Mouse (Mus musculus) intestine, embryonic 16.5 days (tissue): ENCODE data around the gene Casp7. TPM values are rescaled to one million over a fixed set of nuclear protein-coding genes. Genes with fewer than 3 reads are reported as not detected.
A peak's percentile ranks its signal among the peaks of the same experiment; 100 is the strongest.

ENCODE experiments used
- ATAC-seq: fragments of 200-750 bp; cut with Nextera tagmentation; 2 replicates; pipeline ENCODE4 v1.8.0; 2017; ENCODE audit warnings: moderate TSS enrichment, moderate library complexity
- H3K27ac ChIP-seq: fragments of 300-500 bp; sonication (generic); 2 replicates; pipeline ENCODE4 v1.5.1; 2014; ENCODE audit warnings: mild to moderate bottlenecking, low read length
- H3K27me3 ChIP-seq: fragments of 300-500 bp; sonication (generic); replicated peaks from 2 replicates; pipeline ENCODE4 v1.6.1; 2014; ENCODE audit warnings: low read length, control low read depth, mixed read lengths; ENCODE audit not compliant: control insufficient read depth, insufficient read depth
- H3K36me3 ChIP-seq: fragments of 300-500 bp; sonication (generic); 2 replicates; pipeline ENCODE4 v1.6.1; 2014; ENCODE audit warnings: low read length, control low read depth; ENCODE audit not compliant: control insufficient read depth, insufficient read depth
- H3K4me1 ChIP-seq: fragments of 300-500 bp; sonication (generic); 2 replicates; pipeline ENCODE4 v1.6.1; 2014; ENCODE audit warnings: low read length, control low read depth, mixed read lengths; ENCODE audit not compliant: control insufficient read depth, insufficient read depth
- H3K4me2 ChIP-seq: fragments of 300-500 bp; sonication (generic); 2 replicates; pipeline ENCODE4 v1.6.1; 2014; ENCODE audit warnings: low read depth, low read length, control low read depth
- H3K4me3 ChIP-seq: fragments of 300-500 bp; sonication (generic); 2 replicates; pipeline ENCODE4 v1.5.1; 2014; ENCODE audit warnings: mild to moderate bottlenecking, low read length
- H3K9ac ChIP-seq: fragments of 300-500 bp; sonication (generic); 2 replicates; pipeline ENCODE4 v1.6.1; 2014; ENCODE audit warnings: low read depth, low read length
- H3K9me3 ChIP-seq: fragments of 300-500 bp; sonication (generic); 2 replicates; pipeline ENCODE4 v1.6.1; 2016; ENCODE audit warnings: low read length, control low read depth; ENCODE audit not compliant: control insufficient read depth
- WGBS: fragments of 180-500 bp; shearing (Covaris S2); extraction: QIAGEN DNeasy Blood & Tissue Kit; methylation state at CpG from one replicate; pipeline ENCODE4 v1.1.7; 2014; 5-methylcytosine and 5-hydroxymethylcytosine counted together
- polyA plus RNA-seq: library from polyadenylated mRNA; unstranded; fragments of >200 nt; fragmentation: Nextera tagmentation; extraction: Ambion mirVana; gene quantifications from 2 replicates; pipeline ENCODE4 v1.2.1, GENCODE M21; 2015

Casp7 gene
- polyA plus RNA-seq, 1 experiment from 2014 or later: 41.0 TPM

DNA sequence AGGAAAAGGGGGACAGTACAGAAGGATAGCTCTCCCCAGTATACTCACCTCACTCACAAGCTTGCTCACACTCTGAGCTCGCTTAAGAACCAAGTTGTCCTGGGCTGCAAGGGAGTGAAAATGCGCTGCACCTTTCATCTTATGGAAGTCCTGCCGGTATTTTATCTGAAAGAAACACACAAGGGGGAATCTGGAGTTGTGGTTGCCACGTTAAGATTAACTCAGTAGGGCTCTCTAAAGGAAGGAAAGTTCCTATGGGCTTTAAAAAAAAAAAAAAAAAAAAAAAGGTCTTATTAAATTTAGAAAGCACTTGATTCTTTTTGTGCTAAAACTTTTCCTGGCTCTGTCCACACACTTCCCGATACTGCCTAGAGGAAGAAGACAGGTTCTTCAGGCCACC is 18.9 kb upstream of the Casp7 start:
- Histone ChIP-seq H3K4me1 (no peaks in the 10 kb centered on the region), H3K27me3 (no peaks in the 10 kb centered on the region), H3K36me3 (no peaks in the 10 kb centered on the region), H3K4me3 (no peak overlapping the region), H3K27ac (no peak overlapping the region), H3K9me3 (no peaks in the 10 kb centered on the region), H3K4me2 (no peak overlapping the region), H3K9ac (no peak overlapping the region)
- WGBS: 83% methylated on average over 5 of the region's 5 CpGs
- ATAC-seq: no peak

DNA sequence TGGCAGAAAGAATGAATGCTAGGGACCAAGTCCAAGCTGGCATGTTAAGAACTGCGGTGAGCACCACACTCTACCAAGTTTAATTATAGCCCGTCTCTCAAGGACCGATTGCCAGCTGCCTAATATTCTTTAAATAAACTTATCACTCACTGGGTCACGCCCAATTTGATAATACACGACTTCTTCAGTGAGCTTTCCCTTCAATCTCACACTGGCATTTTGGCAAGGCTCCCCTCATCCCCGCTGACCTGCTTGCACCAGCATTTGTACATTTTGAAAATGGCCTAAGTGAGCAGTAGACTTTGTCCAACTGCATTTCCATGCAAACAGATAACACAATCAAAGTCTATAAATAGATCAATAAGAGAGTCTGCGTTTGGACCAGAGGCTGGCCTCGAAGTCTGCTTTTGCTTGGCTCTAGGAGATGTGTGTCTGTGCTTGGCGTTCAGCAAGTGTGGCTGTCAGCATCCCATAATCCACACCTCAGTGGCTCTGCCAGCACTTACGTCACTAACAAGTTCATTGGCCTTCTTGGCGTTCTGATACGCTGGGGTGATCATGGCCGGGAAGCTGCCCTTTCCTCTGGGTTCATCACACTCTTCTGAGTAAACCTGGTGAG is 18.3 kb upstream of the Casp7 start:
- Histone ChIP-seq H3K4me3 (no peak overlapping the region), H3K4me2 (no peak overlapping the region), H3K27ac (no peak overlapping the region), H3K9me3 (no peaks in the 10 kb centered on the region), H3K9ac (no peak overlapping the region), H3K4me1 (no peaks in the 10 kb centered on the region), H3K27me3 (no peaks in the 10 kb centered on the region), H3K36me3 (no peaks in the 10 kb centered on the region)
- ATAC-seq: no peak
- WGBS: 70% methylated on average over 13 of the region's 13 CpGs

DNA sequence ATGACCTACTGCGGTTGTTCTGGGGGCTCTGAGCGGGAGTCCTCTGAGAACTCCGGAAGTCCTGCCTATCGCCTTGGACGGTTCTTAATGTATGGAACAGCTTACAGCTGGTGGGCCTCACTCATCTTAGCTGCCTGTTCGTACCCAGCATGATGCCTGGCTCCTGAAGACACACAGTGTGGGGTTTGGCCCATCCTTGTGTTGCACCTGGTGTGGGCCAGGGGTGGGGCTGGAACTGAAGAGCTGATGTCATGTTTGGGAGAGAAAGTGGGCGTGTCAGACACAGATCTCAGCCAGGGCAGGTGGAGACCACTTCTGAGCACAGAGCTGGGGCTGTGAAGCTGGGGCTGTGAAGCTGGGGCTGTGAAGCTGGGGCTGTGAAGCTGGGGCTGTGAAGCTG is 16.6 kb upstream of the Casp7 start:
- Histone ChIP-seq H3K27me3 (no peaks in the 10 kb centered on the region), H3K27ac (no peak overlapping the region), H3K4me3 (no peak overlapping the region), H3K4me2 (no peak overlapping the region), H3K4me1 (no peaks in the 10 kb centered on the region), H3K9ac (no peak overlapping the region), H3K36me3 (no peaks in the 10 kb centered on the region), H3K9me3 (no peaks in the 10 kb centered on the region)
- WGBS: 82% methylated on average over 7 of the region's 7 CpGs
- ATAC-seq: no peak

DNA sequence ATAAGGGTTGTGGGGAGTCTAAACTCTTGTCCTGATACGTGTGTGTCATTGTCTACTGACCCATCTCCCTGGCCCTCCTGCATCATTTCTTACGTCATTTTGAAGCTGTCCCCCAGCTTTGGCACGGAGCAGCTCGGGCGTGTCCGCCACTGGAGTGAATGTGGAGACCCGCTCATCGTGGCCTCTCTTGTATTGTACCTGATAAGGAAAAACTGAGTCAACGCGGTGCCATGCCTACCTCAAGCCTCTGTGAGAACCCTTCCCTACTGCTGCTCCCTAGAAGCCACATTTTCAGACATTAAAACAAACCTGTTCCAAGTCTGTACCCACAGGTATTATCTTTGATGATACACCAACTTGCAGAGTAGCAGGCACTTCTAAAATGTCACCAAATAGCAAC is 15.5 kb upstream of the Casp7 start:
- Histone ChIP-seq H3K9ac (no peak overlapping the region), H3K4me3 (no peak overlapping the region), H3K4me1 (no peaks in the 10 kb centered on the region), H3K9me3 (no peaks in the 10 kb centered on the region), H3K4me2 (no peak overlapping the region), H3K27ac (no peak overlapping the region), H3K36me3 (no peaks in the 10 kb centered on the region), H3K27me3 (no peaks in the 10 kb centered on the region)
- ATAC-seq: no peak
- 83% methylated on average over 10 of the region's 10 CpGs for WGBS

DNA sequence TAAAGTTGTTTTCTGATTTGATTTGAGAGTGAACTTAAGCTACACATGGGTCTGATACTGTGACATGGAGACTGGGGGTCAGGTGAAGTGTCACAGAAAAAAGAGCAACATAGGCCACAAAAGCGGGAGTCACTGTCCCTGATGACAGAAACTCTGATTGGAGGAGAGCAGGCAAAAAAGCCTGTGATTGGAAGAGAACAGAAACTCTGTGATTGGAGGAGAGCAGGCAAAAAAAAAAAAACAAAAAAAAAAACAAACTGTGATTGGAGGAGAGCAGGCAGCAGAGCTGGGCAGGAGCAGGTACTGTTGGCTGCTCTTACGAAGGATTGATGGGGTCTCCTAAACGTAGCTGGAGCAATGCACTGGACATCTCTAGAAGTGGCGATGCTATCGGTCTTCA is 11.4 kb upstream of the Casp7 start:
- H3K27me3 ChIP-seq: no peaks in the 10 kb centered on the region
- no peaks in the 10 kb centered on the region for H3K9me3 ChIP-seq
- H3K36me3 ChIP-seq: no peaks in the 10 kb centered on the region
- no peak for ATAC-seq
- peaks cover 2% of the 10 kb centered on the region; the same call in 1 of the 2 replicates for H3K4me1 ChIP-seq
- H3K9ac ChIP-seq: no peak overlapping the region
- H3K4me3 ChIP-seq: no peak overlapping the region
- no peak overlapping the region for H3K27ac ChIP-seq
- WGBS: 92% methylated on average over 5 of the region's 5 CpGs
- no peak overlapping the region for H3K4me2 ChIP-seq

DNA sequence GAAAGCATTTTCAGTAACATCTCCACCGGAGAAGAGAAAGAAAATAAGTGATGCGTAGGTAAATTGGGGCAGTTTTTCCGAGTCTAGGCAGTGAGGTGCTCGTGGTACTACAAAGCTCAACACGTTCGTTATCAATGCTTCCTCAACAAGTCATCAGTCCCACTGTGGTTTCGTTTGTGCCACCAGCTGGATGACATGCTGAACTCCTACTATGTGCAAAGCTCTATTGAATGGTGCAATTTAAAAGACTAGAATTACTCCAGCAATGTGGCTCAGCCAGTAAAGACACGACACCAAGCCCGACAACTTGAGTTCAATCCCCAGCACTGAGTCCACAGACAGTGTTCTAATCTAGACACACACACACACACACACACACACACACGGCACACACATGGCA is 10.8 kb upstream of the Casp7 start:
- Histone ChIP-seq H3K9me3 (no peaks in the 10 kb centered on the region), H3K9ac (no peak overlapping the region), H3K27ac (no peak overlapping the region), H3K36me3 (no peaks in the 10 kb centered on the region), H3K27me3 (no peaks in the 10 kb centered on the region), H3K4me3 (no peak overlapping the region), H3K4me2 (no peak overlapping the region), H3K4me1 (peaks cover 2% of the 10 kb centered on the region; the same call in 1 of the 2 replicates)
- 92% methylated on average over 10 of the region's 10 CpGs for WGBS
- no peak for ATAC-seq

DNA sequence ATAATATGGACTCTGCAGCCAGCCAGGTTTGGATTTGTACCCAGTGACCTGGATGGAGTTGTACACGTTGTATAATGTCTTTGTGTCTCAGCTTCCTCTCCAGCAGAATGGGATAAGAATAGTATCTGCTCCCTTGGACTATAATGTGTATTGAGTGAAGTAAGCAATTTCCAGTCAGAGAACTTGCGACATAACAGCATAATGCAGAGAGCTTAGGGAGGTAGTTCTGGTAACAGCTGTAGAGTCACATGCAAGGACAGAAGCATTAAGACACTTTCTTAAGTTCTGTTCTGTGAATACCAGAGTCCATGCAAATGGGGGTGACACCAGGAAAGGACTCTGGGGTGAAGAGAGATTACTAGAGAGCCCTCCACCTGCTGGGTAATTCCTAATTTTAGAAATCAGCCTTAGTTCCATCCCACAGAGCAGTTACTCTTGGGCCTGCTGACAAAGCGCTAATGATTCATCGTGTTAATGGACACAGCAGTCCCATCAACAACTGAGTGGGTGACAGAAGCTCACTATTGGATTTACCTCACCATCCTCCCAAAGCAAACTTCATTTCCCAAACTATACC is 9.1 kb upstream of the Casp7 start:
- H3K4me1 ChIP-seq: peaks cover 5% of the 10 kb centered on the region
- H3K9me3 ChIP-seq: no peaks in the 10 kb centered on the region
- no peaks in the 10 kb centered on the region for H3K27me3 ChIP-seq
- no peak overlapping the region for H3K4me3 ChIP-seq
- H3K36me3 ChIP-seq: no peaks in the 10 kb centered on the region
- peak overlapping the region; percentile 50; the same call in 1 of the 2 replicates for H3K27ac ChIP-seq
- no peak overlapping the region for H3K4me2 ChIP-seq
- WGBS: 78% methylated on average over 4 of the region's 4 CpGs
- ATAC-seq: no peak
- H3K9ac ChIP-seq: no peak overlapping the region

DNA sequence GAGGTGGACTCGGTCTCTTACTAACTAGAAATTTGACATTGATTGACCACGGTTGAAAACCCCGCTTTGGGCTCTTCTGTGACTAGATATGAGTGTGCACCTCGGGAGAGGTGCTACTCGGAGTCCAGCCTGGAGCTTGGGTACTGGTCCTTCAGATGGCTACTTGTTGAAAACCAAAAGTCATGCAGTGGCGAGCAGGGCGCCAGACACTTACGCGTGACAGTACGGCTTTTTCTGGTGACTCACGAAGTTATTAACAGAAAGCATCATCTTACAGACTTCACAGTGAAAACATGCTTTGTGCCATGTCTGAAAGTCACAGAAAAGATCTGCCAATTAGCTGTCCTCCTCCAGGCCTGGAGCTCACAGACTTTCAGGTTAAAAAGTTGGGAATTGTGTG is 7.8 kb upstream of the Casp7 start:
- H3K4me2 ChIP-seq: no peak overlapping the region
- ATAC-seq: no peak
- no peak overlapping the region for H3K9ac ChIP-seq
- H3K27ac ChIP-seq: no peak overlapping the region
- no peaks in the 10 kb centered on the region for H3K36me3 ChIP-seq
- no peaks in the 10 kb centered on the region for H3K27me3 ChIP-seq
- no peak overlapping the region for H3K4me3 ChIP-seq
- 94% methylated on average over 11 of the region's 11 CpGs for WGBS
- peaks cover 5% of the 10 kb centered on the region for H3K4me1 ChIP-seq
- H3K9me3 ChIP-seq: no peaks in the 10 kb centered on the region

DNA sequence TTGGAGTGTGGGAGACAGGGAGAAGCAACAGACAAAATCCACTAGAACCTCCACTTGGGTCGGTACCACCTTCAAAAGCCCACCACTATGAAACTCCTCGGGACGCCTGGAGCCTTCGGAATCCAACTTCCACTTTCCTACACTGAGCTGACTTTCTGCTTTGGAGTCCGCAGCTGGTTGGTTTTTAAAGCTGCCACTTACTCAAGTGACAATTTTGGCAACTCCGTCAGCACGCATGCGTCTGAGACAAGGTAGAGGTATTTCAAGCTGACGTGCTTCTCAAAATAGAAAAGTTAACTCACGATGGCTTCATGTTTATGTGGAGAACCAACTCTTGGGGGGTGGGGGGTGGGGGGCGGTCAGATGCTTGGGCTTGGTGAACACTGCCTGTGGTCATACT is 7.0 kb upstream of the Casp7 start, which contains the start of gene Nrap:
TSS of gene Nrap (minus strand) at position 159 of the 400 bp plus-strand sequence.
- Histone ChIP-seq H3K9me3 (no peaks in the 10 kb centered on the region), H3K27ac (peak within 1 kb of the TSS; percentile 50), H3K4me2 (no peak within 1 kb of the TSS), H3K27me3 (no peaks in the 10 kb centered on the region), H3K4me1 (peaks cover 5% of the 10 kb centered on the region), H3K9ac (0 out of 2 replicates have a peak within 1 kb of the TSS, but pooled peaks have one; percentile 37), H3K36me3 (no peaks in the 10 kb centered on the region), H3K4me3 (no peak within 1 kb of the TSS)
- no peak for ATAC-seq
- WGBS: 90% methylated on average over 11 of the region's 11 CpGs
